Mouse (Mus musculus): ENCODE results near the gene Cyb561d2.

GRCm38 (mm10) chr9:107577871-107578270 lies 35.9 kb upstream of the Cyb561d2 start:
- TF ChIP-seq CTCF (IDR thresholded peaks at IDR 0.05) = no peak
- TF ChIP-seq EP300 (IDR thresholded peaks at IDR 0.05) = no peak
